ENCODE assay signal across 17 mouse cellular contexts in the genomic region with DNA sequence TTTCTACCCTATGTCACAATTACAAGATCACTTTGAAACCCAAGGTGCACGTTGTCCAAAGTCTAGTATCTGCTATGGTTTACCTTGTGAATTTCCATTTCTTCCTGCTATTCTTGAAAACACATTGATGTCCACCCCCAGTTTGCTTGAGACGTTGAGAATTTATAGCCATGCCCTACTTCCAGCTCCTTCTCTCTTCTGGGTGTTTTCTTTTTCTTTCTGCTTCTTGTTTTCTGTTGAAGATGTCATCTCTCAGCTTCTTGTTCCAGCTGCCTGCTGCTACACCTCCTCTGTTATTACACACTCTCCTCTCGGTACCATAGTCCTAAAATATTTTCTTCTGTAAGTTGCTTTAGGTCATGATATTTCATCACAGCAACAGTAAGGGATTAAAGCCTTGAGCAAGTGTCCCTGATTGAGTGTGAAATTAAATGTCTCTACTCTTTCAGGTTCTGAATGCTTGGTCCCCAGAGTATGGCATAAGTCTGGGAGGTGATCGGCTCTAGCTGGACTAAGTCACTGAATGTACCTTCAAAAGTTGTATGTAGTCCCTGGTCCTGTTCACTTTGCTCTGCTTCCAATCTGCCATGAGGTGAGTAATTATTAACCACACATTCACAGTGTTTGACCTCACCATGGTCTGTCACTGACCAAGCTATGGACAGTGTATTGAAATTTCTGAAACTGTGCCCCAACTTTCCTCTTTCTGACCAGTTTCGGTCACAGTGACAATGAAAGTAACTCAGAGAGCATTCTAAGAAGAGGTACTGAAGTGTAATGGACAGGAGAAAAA.
"Had no signal": no experiment of that assay in that cellular context is flagged by ENCODE, and none has a peak within 500 bp of the region (broad histone marks: within the 10 kb centered on the region; RNA-seq: fewer than 3 reads in every experiment).

No protein-coding gene starts in this region.

- H3K27ac ChIP-seq: layer of hippocampus, adult 2 months; limb, embryonic 12.5 days; liver, embryonic 14.5 days; lung, embryonic 15.5 days; macrophage; midbrain, embryonic 15.5 days; neural tube, embryonic 13.5 days had no signal

- H3K4me3 ChIP-seq: layer of hippocampus, adult 2 months; limb, embryonic 12.5 days; lung, embryonic 15.5 days; megakaryocyte, embryonic 14.5 days; midbrain, embryonic 15.5 days; neural tube, embryonic 13.5 days had no signal

- H3K27me3 ChIP-seq: limb, embryonic 12.5 days; lung, embryonic 15.5 days; megakaryocyte, embryonic 14.5 days; midbrain, embryonic 15.5 days; neural tube, embryonic 13.5 days had no signal

- H3K9ac ChIP-seq: limb, embryonic 12.5 days; liver, embryonic 14.5 days; lung, embryonic 15.5 days; midbrain, embryonic 15.5 days; neural tube, embryonic 13.5 days had no signal

- DNase-seq: kidney, adult 9 months; kidney, postnatal 36 days; lung, postnatal 14 days; retina, postnatal 1 day; right cerebral cortex, postnatal 25 days; thymus, adult 18-20 months; thymus, postnatal 14 days had no signal

- H3K36me3 ChIP-seq: limb, embryonic 12.5 days; lung, embryonic 15.5 days; midbrain, embryonic 15.5 days; neural tube, embryonic 13.5 days had no signal

- ATAC-seq: intestine, embryonic 16.5 days; midbrain, embryonic 15.5 days had no signal

- H3K9me3 ChIP-seq: limb, embryonic 12.5 days; lung, embryonic 15.5 days; megakaryocyte, embryonic 14.5 days; midbrain, embryonic 15.5 days; neural tube, embryonic 13.5 days had no signal

- H3K4me1 ChIP-seq: limb, embryonic 12.5 days; lung, embryonic 15.5 days; megakaryocyte, embryonic 14.5 days; midbrain, embryonic 15.5 days; neural tube, embryonic 13.5 days had no signal

- H3K4me2 ChIP-seq: limb, embryonic 12.5 days; lung, embryonic 15.5 days; midbrain, embryonic 11.5 days; midbrain, embryonic 15.5 days; neural tube, embryonic 13.5 days had no signal
